Mouse (Mus musculus) small intestine, adult 2 months (tissue): ENCODE measurements around the gene Rbbp8nl.

Experiments used
- CTCF ChIP-seq: fragments of 200-500 bp; IDR thresholded peaks from 2 replicates; pipeline ENCODE4 v1.5.1; 2012; ENCODE audit warnings: low read depth, mild to moderate bottlenecking, control low read depth, inconsistent platforms, low read length, moderate library complexity, mixed read lengths; ENCODE audit not compliant: insufficient replicate concordance, insufficient read length; ENCODE audit errors: extremely low read depth
- POLR2A ChIP-seq: fragments of 200-500 bp; IDR thresholded peaks from 2 replicates; pipeline ENCODE4 v1.6.1; 2012; ENCODE audit warnings: low read depth, mild to moderate bottlenecking, control low read depth, inconsistent platforms, low read length, moderate library complexity

DNA sequence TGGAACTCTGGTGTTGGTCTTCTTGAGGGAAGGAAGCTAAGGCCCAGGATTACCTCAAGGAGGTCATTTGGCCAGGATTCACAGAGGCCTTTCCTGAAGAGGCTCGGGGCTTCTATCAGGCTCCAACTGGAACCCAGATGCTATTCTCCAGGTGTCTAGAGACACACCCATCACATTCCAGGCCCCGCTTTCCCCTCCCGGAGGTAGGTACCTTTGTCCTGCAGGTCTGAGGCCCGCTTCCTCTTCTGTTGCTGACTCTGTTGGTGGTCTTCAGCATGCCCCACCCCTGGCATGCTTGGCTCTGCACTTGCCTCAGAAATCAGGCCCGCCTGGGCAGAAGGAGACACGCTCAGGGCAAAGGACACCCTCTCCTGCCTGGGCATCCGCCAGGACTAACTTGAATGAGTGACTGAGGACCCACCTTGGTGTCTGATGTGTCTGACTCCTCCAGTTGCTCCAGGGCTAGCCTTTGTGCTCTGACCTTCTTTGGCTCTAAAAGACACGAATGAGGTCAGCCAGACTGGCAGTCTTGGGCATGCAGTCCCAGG, 11.8 kb downstream of the Rbbp8nl start:
- TF ChIP-seq POLR2A = no peak; the same call in 1 of the 2 replicates
- no peak for TF ChIP-seq CTCF
